Mouse (Mus musculus): Measurements from ENCODE around the gene Btbd35f1.
"Not testable (repeated sequence)": the region's sequence is repeated elsewhere in the genome, so short reads cannot be mapped to it uniquely, and the experiment has no call there.

Gene Btbd35f1

DNA sequence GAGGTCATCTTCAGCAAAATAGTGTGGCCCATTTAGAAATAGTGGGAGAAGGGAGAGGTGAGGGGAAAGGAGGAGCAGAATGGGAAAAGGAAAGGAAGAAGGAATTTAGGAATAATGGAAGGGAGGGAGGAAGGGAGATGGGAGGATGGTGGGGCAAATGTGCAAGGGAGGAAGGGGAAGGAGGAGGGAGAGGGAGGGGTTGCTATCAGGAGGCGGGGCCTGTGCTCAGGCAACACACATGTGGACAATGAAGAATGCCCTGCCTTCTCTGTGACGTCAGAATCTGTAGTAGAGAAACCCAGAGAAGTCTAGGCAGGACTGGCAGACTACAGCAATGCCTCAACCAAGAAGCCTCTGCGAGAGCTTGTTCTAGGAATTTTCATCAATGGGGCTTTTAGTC, at the start of gene Btbd35f1:
TSS of gene Btbd35f1 (plus strand) at position 301 of the 400 bp plus-strand sequence.
- DNase-seq (ENCODE audit: low spot score), result not testable (repeated sequence)

DNA sequence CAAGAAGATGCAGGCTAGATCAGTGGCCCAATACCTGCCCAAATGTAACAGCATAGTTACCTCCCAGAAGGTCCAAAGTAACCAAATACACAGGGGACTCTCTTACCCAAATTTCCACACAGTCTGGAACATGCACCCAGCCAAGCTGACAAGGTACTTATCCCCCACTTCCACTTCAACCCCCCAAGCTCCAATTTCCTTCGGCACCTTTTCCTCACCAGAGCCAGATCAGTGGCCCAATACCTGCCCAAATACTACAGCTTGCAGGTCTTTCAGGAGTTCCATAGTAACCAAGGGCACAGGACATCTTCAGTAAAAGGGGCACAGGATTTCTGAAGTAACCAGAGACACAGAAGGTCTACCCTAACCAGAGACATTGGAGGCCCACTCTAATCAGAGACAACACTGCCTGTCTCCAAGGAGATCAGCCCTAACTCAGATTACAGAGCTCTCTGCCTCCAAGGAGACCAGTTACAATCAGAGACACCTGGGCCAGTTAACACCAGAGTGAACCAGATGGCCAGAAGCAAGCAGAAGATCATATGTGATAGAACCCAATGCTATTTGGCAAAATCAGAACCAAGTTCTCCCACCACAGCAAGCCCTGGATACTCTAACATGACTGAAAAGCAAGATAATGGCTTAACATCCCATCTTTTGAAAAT, 31.2 kb downstream of the Btbd35f1 start:
- not testable (repeated sequence) for DNase-seq (ENCODE audit: low spot score)

DNA sequence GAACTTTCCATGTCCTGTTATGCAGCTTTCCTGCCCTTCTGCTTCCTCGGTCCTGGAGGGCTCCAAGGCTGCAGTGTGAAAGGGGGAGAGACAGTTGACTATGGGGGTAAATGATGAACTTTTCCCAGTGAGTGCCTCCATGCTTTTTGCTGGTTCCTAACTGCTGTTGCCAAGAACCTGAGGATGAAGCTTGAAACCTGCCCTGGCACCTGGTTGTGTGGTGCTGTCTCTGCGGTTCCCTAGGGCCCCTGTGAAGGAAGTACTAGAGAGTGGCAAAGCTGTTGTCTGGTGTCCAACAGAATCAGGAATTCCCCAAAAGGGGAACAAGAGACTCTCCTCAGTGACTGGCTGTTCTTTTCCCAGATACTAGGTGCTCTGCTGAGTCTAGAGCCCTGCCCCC, 41.2 kb downstream of the Btbd35f1 start:
- DNase-seq (ENCODE audit: low spot score), result not testable (repeated sequence)

DNA sequence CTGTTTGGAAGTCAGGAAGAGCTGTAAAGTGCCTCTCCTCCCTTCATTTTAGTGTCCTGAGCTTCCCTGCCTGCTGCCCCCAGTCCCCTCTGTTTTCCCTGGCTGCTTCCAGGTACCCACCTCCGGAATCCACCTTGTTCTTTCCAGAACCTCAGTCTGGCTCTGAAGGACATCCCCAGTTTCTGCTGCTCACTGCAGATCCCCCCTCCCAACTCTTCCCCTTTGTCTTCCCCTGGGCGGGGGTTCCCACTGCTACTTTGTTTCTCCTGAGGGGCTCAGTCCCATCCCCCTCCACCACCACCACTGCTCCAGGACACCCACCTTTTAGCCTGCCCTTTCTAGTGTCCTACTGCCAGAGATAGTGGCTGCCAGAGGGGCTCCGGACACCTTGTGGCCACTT, 41.6 kb downstream of the Btbd35f1 start:
- not testable (repeated sequence) for DNase-seq (ENCODE audit: low spot score)

Data from lung, postnatal 25 days (tissue).